Mouse (Mus musculus): ENCODE results near the gene Bin2. TPM values are rescaled to one million over a fixed set of nuclear protein-coding genes. Genes with fewer than 3 reads are reported as not detected.

Gene Bin2
- polyA plus RNA-seq, 1 experiment from 2014 or later = 2.1 TPM

- WGBS = 68% methylated on average over 13 of the region's 16 CpGs
- no peak for ATAC-seq (ENCODE audit: low FRiP score, low TSS enrichment)
Measured at GRCm38 (mm10) chr15:100641226-100641810, 28.0 kb downstream of the Bin2 start.

GRCm38 (mm10) chr15:100639972-100640750 lies 29.2 kb downstream of the Bin2 start:
- Histone ChIP-seq H3K4me2 (replicated peaks; ENCODE audit: low read depth, low read length) (no peak overlapping the region), H3K4me1 (ENCODE audit: insufficient read depth, low read length) (peaks cover 29% of the 10 kb centered on the region), H3K27me3 (ENCODE audit: insufficient read depth, low read length) (peaks cover 13% of the 10 kb centered on the region), H3K9me3 (ENCODE audit: low read length) (no peaks in the 10 kb centered on the region), H3K9ac (replicated peaks; ENCODE audit: low read length) (no peak overlapping the region), H3K36me3 (ENCODE audit: insufficient read depth, low read length) (no peaks in the 10 kb centered on the region), H3K27ac (ENCODE audit: low read length) (no peak overlapping the region), H3K4me3 (ENCODE audit: low read length) (no peak overlapping the region)
- no peak for ATAC-seq (ENCODE audit: low FRiP score, low TSS enrichment)
- 75% methylated on average over 16 of the region's 16 CpGs for WGBS

More at GRCm38 (mm10) chr15:100641226-100641810, 28.0 kb downstream of the Bin2 start:
- Histone ChIP-seq H3K36me3 (ENCODE audit: insufficient read depth, low read length) (no peaks in the 10 kb centered on the region), H3K4me3 (ENCODE audit: low read length) (no peak overlapping the region), H3K9me3 (ENCODE audit: low read length) (no peaks in the 10 kb centered on the region), H3K4me2 (replicated peaks; ENCODE audit: low read depth, low read length) (no peak overlapping the region), H3K27ac (ENCODE audit: low read length) (no peak overlapping the region), H3K9ac (replicated peaks; ENCODE audit: low read length) (no peak overlapping the region), H3K4me1 (ENCODE audit: insufficient read depth, low read length) (peaks cover 20% of the 10 kb centered on the region), H3K27me3 (ENCODE audit: insufficient read depth, low read length) (peaks cover 2% of the 10 kb centered on the region; the same call in 1 of the 2 replicates)

GRCm38 (mm10) chr15:100637661-100638060 lies 31.7 kb downstream of the Bin2 start:
- Histone ChIP-seq H3K27ac (ENCODE audit: low read length) (no peak overlapping the region), H3K36me3 (ENCODE audit: insufficient read depth, low read length) (no peaks in the 10 kb centered on the region), H3K4me3 (ENCODE audit: low read length) (peak overlapping the region; percentile 69), H3K4me2 (replicated peaks; ENCODE audit: low read depth, low read length) (peak overlapping the region; percentile 92), H3K4me1 (ENCODE audit: insufficient read depth, low read length) (peaks cover 36% of the 10 kb centered on the region), H3K27me3 (ENCODE audit: insufficient read depth, low read length) (peaks cover 16% of the 10 kb centered on the region), H3K9ac (replicated peaks; ENCODE audit: low read length) (no peak overlapping the region), H3K9me3 (ENCODE audit: low read length) (no peaks in the 10 kb centered on the region)
- 13% methylated on average over 6 of the region's 6 CpGs for WGBS
- ATAC-seq (ENCODE audit: low FRiP score, low TSS enrichment) = peak; percentile 5; the same call in 1 of the 2 replicates

GRCm38 (mm10) chr15:100636700-100637501 lies 32.5 kb downstream of the Bin2 start, which contains the start of gene Smagp:
TSS of gene Smagp (minus strand) at chr15:100636940.
- H3K27me3 ChIP-seq (ENCODE audit: insufficient read depth, low read length) = peaks cover 16% of the 10 kb centered on the region
- peak within 1 kb of the TSS; percentile 92 for H3K4me2 ChIP-seq (replicated peaks; ENCODE audit: low read depth, low read length)
- peak; percentile 79 for ATAC-seq (ENCODE audit: low FRiP score, low TSS enrichment)
- no peaks in the 10 kb centered on the region for H3K9me3 ChIP-seq (ENCODE audit: low read length)
- peak within 1 kb of the TSS; percentile 69 for H3K4me3 ChIP-seq (ENCODE audit: low read length)
- peaks cover 38% of the 10 kb centered on the region for H3K4me1 ChIP-seq (ENCODE audit: insufficient read depth, low read length)
- H3K9ac ChIP-seq (replicated peaks; ENCODE audit: low read length) = peak within 1 kb of the TSS; percentile 79
- H3K36me3 ChIP-seq (ENCODE audit: insufficient read depth, low read length) = no peaks in the 10 kb centered on the region
- peak within 1 kb of the TSS; percentile 79 for H3K27ac ChIP-seq (ENCODE audit: low read length)
- WGBS = under 1% methylated on average over 59 of the region's 77 CpGs

- peak overlapping the region; percentile 79 for H3K27ac ChIP-seq (ENCODE audit: low read length)
- peak overlapping the region; percentile 92 for H3K4me2 ChIP-seq (replicated peaks; ENCODE audit: low read depth, low read length)
- no peaks in the 10 kb centered on the region for H3K9me3 ChIP-seq (ENCODE audit: low read length)
- peaks cover 38% of the 10 kb centered on the region for H3K4me1 ChIP-seq (ENCODE audit: insufficient read depth, low read length)
- WGBS = 4% methylated on average over 38 of the region's 38 CpGs
- peak overlapping the region; percentile 79 for H3K9ac ChIP-seq (replicated peaks; ENCODE audit: low read length)
- H3K36me3 ChIP-seq (ENCODE audit: insufficient read depth, low read length) = no peaks in the 10 kb centered on the region
- H3K4me3 ChIP-seq (ENCODE audit: low read length) = peak overlapping the region; percentile 69
- peaks cover 16% of the 10 kb centered on the region for H3K27me3 ChIP-seq (ENCODE audit: insufficient read depth, low read length)
- no peak for ATAC-seq (ENCODE audit: low FRiP score, low TSS enrichment)
Measured at GRCm38 (mm10) chr15:100635851-100636645, 33.3 kb downstream of the Bin2 start.

- Histone ChIP-seq H3K9me3 (ENCODE audit: low read length) (no peaks in the 10 kb centered on the region), H3K4me2 (replicated peaks; ENCODE audit: low read depth, low read length) (peak overlapping the region; percentile 92), H3K27ac (ENCODE audit: low read length) (no peak overlapping the region), H3K4me1 (ENCODE audit: insufficient read depth, low read length) (peaks cover 38% of the 10 kb centered on the region), H3K27me3 (ENCODE audit: insufficient read depth, low read length) (peaks cover 16% of the 10 kb centered on the region), H3K9ac (replicated peaks; ENCODE audit: low read length) (no peak overlapping the region; the same call in 1 of the 2 replicates), H3K36me3 (ENCODE audit: insufficient read depth, low read length) (no peaks in the 10 kb centered on the region), H3K4me3 (ENCODE audit: low read length) (peak overlapping the region; percentile 69)
- 14% methylated on average over 9 of the region's 9 CpGs for WGBS
- ATAC-seq (ENCODE audit: low FRiP score, low TSS enrichment) = no peak
Measured at GRCm38 (mm10) chr15:100635239-100635638, 34.1 kb downstream of the Bin2 start.

- Histone ChIP-seq H3K36me3 (ENCODE audit: insufficient read depth, low read length) (no peaks in the 10 kb centered on the region), H3K4me2 (replicated peaks; ENCODE audit: low read depth, low read length) (0 out of 2 replicates have a peak overlapping the region, but pooled peaks have one; percentile 11), H3K9ac (replicated peaks; ENCODE audit: low read length) (no peak overlapping the region), H3K9me3 (ENCODE audit: low read length) (no peaks in the 10 kb centered on the region), H3K27me3 (ENCODE audit: insufficient read depth, low read length) (peaks cover 16% of the 10 kb centered on the region), H3K4me1 (ENCODE audit: insufficient read depth, low read length) (peaks cover 42% of the 10 kb centered on the region), H3K4me3 (ENCODE audit: low read length) (no peak overlapping the region), H3K27ac (ENCODE audit: low read length) (peak overlapping the region; percentile 54; the same call in 1 of the 2 replicates)
- 0 out of 2 replicates have a peak, but pooled peaks have one; percentile 28 for ATAC-seq (ENCODE audit: low FRiP score, low TSS enrichment)
- WGBS = 44% methylated on average over 10 of the region's 10 CpGs
Measured at GRCm38 (mm10) chr15:100633341-100633740, 36.0 kb downstream of the Bin2 start.

- H3K27ac ChIP-seq (ENCODE audit: low read length) = no peak overlapping the region
- H3K27me3 ChIP-seq (ENCODE audit: insufficient read depth, low read length) = peaks cover 16% of the 10 kb centered on the region
- peaks cover 43% of the 10 kb centered on the region for H3K4me1 ChIP-seq (ENCODE audit: insufficient read depth, low read length)
- H3K9ac ChIP-seq (replicated peaks; ENCODE audit: low read length) = no peak overlapping the region
- no peaks in the 10 kb centered on the region for H3K9me3 ChIP-seq (ENCODE audit: low read length)
- ATAC-seq (ENCODE audit: low FRiP score, low TSS enrichment) = no peak
- no peak overlapping the region for H3K4me2 ChIP-seq (replicated peaks; ENCODE audit: low read depth, low read length)
- no peaks in the 10 kb centered on the region for H3K36me3 ChIP-seq (ENCODE audit: insufficient read depth, low read length)
- 89% methylated on average over 5 of the region's 5 CpGs for WGBS
- no peak overlapping the region for H3K4me3 ChIP-seq (ENCODE audit: low read length)
Measured at GRCm38 (mm10) chr15:100632323-100632722, 37.0 kb downstream of the Bin2 start.

All from kidney, embryonic 16.5 days (tissue).